Mouse (Mus musculus) adrenal gland, adult (tissue): Measurements from ENCODE around the gene Slc2a1.

ENCODE experiments used
- DNase-seq, 2 experiments: peaks; one replicate each; pipeline ENCODE4 v3.0.0; 2022 to 2023; ENCODE audit warnings: low spot score in 1 of 2; ENCODE audit not compliant: inconsistent age in 2 of 2

Gene Slc2a1

DNA sequence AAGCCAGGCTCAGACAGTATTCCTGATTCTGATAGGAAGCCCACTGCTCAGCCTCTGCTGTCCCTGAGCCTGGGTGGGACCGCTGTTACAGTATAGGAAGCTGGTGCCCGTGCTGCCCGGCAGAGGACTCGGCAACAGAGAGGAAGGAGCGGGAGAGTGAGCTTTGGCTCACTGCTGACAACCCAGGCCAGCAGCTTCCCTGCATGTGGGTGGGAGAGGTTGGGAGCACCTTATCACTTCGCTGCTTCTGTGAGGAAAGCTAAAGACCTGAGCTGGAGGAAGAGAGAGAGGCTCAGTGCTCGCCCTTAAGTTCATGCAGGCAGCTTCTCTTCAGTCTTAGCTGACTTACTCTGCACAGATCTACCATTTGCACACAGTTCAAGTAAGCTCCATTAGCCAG is 20.0 kb downstream of the Slc2a1 start:
- DNase-seq = no peak

DNA sequence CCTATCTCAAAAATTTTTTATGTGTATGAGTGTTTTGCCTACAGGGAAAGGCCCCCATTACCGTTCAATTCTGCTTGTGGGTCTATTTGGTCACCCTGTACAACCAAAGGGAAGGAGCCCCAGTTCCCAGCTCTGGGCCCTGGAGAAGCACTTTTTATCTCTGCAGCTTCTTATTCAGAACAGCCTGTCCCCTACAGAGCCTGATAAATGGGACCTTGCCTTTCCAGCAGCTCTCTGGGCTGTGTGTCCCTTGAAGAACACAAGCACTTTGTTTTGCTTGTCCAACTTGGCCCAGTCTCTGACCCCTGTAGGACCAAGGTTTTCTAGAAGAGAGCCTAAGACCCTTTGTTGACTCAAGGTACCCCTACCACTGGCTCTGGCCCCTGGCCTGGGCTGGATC is 20.6 kb downstream of the Slc2a1 start:
- no peak for DNase-seq

DNA sequence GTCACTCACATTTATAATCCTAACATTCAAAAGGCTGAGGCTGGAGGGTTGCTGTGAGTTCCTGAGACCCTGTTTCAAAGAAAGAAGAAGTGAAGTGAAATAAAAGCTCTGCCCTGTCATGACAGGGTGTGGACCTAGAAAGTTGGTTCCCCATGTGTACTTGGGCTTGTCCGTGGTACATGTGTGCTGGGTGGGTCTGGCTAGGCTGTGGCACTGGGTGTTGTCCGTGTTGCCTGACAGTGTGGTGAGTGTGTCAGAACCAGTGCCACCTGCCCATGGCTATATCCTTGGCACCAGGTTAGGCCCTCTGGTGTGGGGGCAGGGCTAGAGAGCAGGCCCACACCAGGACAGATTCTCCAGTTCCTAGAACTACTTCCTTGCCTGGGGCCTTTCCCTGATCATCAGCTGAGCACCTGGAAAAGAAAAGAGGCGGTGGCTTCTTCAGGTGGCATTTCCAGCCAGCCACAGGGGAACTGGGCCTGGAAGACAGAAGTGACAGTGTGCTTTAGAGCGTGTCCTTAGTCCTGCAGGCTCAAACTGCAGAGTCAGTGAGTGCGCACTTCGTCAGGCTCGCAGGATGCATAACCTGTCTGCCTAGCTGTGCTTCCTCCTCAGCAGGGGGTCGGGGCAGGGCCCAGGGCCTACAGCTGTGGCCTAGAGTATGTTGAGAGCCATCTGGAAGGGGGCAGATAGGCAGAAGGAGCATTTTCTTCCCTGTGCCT is 22.8 kb downstream of the Slc2a1 start:
- no peak for DNase-seq

GRCm38 (mm10) chr4:119133306-119133705 is 24.8 kb downstream of the Slc2a1 start:
- DNase-seq = no peak

- DNase-seq = no peak
These were observed 25.3 kb downstream of the Slc2a1 start for GRCm38 (mm10) chr4:119133860-119134259.

- no peak for DNase-seq
These were observed 28.8 kb downstream of the Slc2a1 start for GRCm38 (mm10) chr4:119137313-119137712.

DNA sequence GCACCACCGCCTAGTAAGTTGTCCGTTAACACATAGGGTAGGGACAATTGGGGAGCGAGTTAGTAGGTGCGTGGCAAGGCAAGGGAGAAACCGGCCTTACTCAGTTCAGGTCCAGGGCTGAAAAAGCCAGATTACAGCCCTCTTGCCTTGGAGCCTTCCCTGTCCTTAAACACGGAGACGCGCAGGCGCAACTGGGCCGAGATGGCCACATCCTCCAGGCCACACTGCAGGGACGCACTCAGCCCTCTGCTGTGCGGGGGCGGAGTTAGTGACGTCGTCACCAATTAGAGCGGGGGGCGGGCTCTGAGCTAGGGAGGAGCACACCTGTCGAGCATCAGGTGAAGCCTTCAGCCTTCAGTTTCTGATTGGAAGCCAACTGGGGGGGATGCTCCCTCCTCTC is 29.7 kb downstream of the Slc2a1 start:
- peak; percentile 78 to 85 for DNase-seq

- DNase-seq = no peak
These were observed 30.3 kb downstream of the Slc2a1 start for GRCm38 (mm10) chr4:119138776-119139175.

- peak; percentile 34 to 73 for DNase-seq
These were observed 31.6 kb downstream of the Slc2a1 start for GRCm38 (mm10) chr4:119140126-119140525.

DNA sequence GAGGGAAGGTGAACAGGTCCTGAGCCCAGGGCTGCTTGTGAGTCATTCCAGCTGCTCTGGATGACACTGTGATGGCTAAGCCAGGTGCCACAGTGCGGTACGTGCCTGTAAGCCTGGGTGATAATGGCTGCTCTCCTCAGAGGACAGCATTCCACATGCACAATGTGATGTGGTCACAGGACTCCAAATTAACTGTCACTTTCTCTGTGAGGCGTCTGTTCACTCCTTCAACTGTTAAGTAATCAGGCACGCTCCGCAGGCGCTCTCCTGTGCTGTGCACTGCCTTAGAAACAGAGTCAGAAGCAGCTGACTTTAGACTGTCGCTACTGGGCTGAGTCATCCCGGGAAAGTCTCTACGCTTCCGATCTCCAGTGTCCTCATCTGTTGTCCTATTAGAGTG is 32.7 kb downstream of the Slc2a1 start:
- DNase-seq = no peak

DNA sequence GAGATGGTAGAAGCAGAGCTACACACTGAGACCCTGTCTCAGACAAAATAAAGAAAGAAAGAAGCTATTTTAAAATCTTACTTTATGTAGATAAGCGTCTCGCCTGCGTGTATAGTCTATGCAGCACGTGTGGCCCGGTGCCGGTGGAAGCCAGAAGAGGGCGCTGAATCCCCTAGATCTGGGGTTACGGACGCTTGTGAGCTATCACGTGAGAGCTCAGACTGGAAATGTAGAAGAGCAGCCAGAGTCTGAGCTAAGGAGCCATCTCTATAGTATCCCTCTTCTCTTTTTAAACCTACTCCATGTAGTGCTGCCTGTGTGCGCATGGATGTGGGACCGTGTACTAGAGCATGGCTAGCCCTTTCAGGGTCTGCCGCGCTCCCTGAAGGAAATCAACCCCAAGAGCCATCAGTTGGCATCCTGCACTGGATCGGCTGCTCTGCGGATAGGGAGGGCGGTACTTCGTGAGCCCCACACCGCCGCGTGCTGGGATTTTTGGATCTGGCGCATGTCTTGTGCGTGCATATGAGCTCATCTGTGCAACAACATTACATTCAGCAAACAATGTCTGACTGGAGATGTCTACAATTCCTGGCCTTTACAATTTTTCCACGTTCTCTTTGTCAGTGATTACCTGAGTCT is 33.8 kb downstream of the Slc2a1 start:
- peak; percentile 62 to 81 for DNase-seq

DNA sequence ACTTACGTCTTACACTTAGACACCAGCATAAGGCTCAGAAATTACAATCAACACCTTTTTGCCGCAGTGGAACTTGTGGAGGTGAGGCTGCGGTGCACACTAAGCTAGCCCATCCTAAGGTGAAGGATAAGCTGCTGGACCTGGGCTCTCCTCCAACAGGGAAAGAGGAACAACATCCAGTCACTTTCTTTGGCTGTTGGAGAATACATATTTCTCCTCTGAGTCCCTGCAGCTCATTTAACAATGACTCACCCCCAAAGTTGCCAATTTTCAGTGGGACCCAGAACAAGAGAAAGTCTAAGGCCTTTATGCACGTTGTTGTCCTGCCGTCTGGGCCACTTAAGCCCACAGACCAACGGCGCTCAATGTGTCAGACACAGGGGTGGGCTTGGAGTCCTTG is 38.3 kb downstream of the Slc2a1 start:
- peak; percentile 58 to 84 for DNase-seq

GRCm38 (mm10) chr4:119147347-119147746 is 38.8 kb downstream of the Slc2a1 start:
- no peak for DNase-seq

GRCm38 (mm10) chr4:119148741-119149140 is 40.2 kb downstream of the Slc2a1 start:
- DNase-seq = no peak

GRCm38 (mm10) chr4:119157186-119157585 is 48.7 kb downstream of the Slc2a1 start:
- peak; percentile 61 to 90 for DNase-seq

GRCm38 (mm10) chr4:119157891-119158290 is 49.4 kb downstream of the Slc2a1 start:
- no peak for DNase-seq

- DNase-seq = no peak
These were observed 52.8 kb downstream of the Slc2a1 start for GRCm38 (mm10) chr4:119161358-119161757.

- DNase-seq = peak in 1 of 2 experiments; percentile 27
These were observed 54.5 kb downstream of the Slc2a1 start for GRCm38 (mm10) chr4:119162990-119163389.

DNA sequence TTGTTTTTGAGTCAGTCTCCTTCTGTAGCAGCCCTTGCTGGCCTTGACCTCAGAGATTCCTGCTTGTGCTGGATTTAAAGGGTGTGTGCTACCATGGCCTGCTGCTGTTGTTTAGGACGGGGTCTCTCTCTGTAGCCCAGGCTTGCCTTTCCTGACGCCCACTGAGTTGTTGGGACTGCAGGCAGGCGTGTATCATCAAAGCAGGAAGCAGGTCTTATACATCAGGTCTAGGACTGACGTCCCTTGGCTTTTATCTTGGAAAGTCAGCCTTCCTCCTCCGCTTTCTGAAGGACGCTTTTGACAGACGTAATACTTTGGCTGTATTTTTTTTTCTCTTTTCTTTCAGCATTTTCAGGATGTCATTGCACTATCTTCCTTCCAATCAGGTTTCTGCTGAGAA is 57.4 kb downstream of the Slc2a1 start:
- DNase-seq = peak in 1 of 2 experiments; percentile 58

DNA sequence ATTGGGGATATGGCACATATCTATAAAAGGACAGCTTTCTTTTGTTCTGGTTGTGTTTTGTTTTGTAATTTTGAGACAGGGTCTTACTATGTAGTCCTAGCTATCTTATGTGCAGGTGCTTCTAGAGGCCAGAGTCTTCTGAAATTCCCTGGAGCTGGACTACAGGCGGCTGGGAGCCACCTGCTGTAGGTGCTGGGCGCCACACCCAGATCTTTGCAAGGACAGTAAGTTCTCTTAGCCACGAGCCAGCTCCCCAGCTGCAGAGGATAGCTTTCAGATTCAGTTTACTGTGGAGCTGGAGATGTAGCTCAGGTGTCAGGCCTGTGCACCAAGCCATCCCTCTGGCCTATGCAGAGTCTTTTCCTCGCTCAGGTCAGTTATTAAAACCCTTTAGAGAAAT is 58.6 kb downstream of the Slc2a1 start:
- no peak for DNase-seq

DNA sequence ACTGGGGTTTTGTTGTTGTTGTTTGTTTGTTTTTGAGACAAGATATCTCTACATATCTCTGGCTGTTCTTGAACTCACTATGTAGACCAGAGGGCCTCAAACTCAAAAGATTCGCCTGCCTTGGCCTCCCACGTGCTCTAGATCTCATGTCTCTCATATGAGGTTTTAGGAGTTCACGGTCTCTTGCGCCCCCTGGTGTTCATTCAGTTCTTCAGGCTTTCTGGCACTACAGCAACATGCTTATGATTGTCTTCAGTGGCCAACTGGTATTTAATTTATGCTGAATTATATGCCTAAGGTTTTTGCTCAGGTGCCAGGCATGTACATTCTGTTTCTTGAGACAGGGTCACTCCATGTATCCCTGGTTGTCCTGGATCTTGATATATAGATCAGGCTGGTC is 59.2 kb downstream of the Slc2a1 start:
- DNase-seq = peak; percentile 80 to 95

- no peak for DNase-seq
These were observed 64.6 kb downstream of the Slc2a1 start for GRCm38 (mm10) chr4:119172919-119173650.
